10 mouse cellular contexts compared by ENCODE assay signal in genomic region chr14:120804183-120804848, GRCm38 (mm10).
DNase-seq lines count a peak whose midpoint lies in the region; ATAC-seq lines count a peak whose summit lies in the region.
"Had no signal": no experiment of that assay in that cellular context is flagged by ENCODE, and none has a peak within 500 bp of the region (broad histone marks: within the 10 kb centered on the region; RNA-seq: fewer than 3 reads in every experiment).

No protein-coding gene starts in this region.

- H3K4me1 ChIP-seq in liver, embryonic 12.5 days: no peaks in the 10 kb centered on the region
- H3K4me1 ChIP-seq in liver, embryonic 11.5 days (replicated peaks; ENCODE audit: control insufficient read depth, insufficient read depth, low read length): peaks cover 2% of the 10 kb centered on the region; the same call in 1 of the 2 replicates
- peaks cover 35% of the 10 kb centered on the region for H3K4me1 ChIP-seq in embryonic facial prominence, embryonic 10.5 days
- H3K4me1 ChIP-seq in hindbrain, embryonic 10.5 days (replicated peaks): peaks cover 19% of the 10 kb centered on the region
- H3K4me1 ChIP-seq in midbrain, embryonic 16.5 days (ENCODE audit: control insufficient read depth, insufficient read depth, low read length): peaks cover 17% of the 10 kb centered on the region

- H3K4me3 ChIP-seq in liver, embryonic 12.5 days: no peak overlapping the region
- no peak overlapping the region for H3K4me3 ChIP-seq in liver, embryonic 11.5 days (ENCODE audit: low read depth, low read length)
- peak overlapping the region; percentile 36 for H3K4me3 ChIP-seq in embryonic facial prominence, embryonic 10.5 days
- H3K4me3 ChIP-seq in hindbrain, embryonic 10.5 days: peak overlapping the region; percentile 41
- peak overlapping the region; percentile 20; the same call in 1 of the 2 replicates for H3K4me3 ChIP-seq in midbrain, embryonic 16.5 days (ENCODE audit: low read depth, low read length)

- peak overlapping the region; percentile 16; the same call in 1 of the 2 replicates for H3K4me2 ChIP-seq in liver, embryonic 12.5 days
- H3K4me2 ChIP-seq in liver, embryonic 11.5 days: no peak overlapping the region; the same call in 1 of the 2 replicates
- peak overlapping the region; percentile 44 for H3K4me2 ChIP-seq in midbrain, embryonic 16.5 days (ENCODE audit: low read length)

- no peaks in the 10 kb centered on the region for H3K36me3 ChIP-seq in liver, embryonic 12.5 days
- H3K36me3 ChIP-seq in liver, embryonic 11.5 days (ENCODE audit: control insufficient read depth, insufficient read depth, low read length): no peaks in the 10 kb centered on the region
- no peaks in the 10 kb centered on the region for H3K36me3 ChIP-seq in embryonic facial prominence, embryonic 10.5 days (replicated peaks)
- H3K36me3 ChIP-seq in hindbrain, embryonic 10.5 days: no peaks in the 10 kb centered on the region
- no peaks in the 10 kb centered on the region for H3K36me3 ChIP-seq in midbrain, embryonic 16.5 days (ENCODE audit: control insufficient read depth, insufficient read depth, low read length)

- DNase-seq in liver, embryonic 11.5 days (ENCODE audit: low spot score): no peak
- peak; percentile 18 for DNase-seq in embryonic facial prominence, embryonic 10.5 days (ENCODE audit: low spot score)
- peak; percentile 18 for DNase-seq in hindbrain, embryonic 10.5 days (ENCODE audit: low spot score)
- no peak for DNase-seq in right cerebral cortex, postnatal 36 days (ENCODE audit: low spot score in 2 of 2)
- no peak for DNase-seq in right cerebral cortex, postnatal 14 days
- DNase-seq in frontal cortex, postnatal 36 days (ENCODE audit: low spot score in 2 of 2): no peak
- DNase-seq: thymus, postnatal 14 days had no signal

- H3K27me3 ChIP-seq in liver, embryonic 12.5 days (replicated peaks): peaks cover 6% of the 10 kb centered on the region; the same call in 1 of the 2 replicates
- no peaks in the 10 kb centered on the region for H3K27me3 ChIP-seq in liver, embryonic 11.5 days (replicated peaks; ENCODE audit: control insufficient read depth, insufficient read depth, low read length)
- H3K27me3 ChIP-seq in embryonic facial prominence, embryonic 10.5 days (replicated peaks; ENCODE audit: low read depth, poor library complexity, severe bottlenecking): peaks cover 12% of the 10 kb centered on the region
- H3K27me3 ChIP-seq in hindbrain, embryonic 10.5 days (ENCODE audit: insufficient read depth, poor library complexity, severe bottlenecking): no peaks in the 10 kb centered on the region
- no peaks in the 10 kb centered on the region for H3K27me3 ChIP-seq in midbrain, embryonic 16.5 days (ENCODE audit: control insufficient read depth, insufficient read depth, low read depth, low read length)

- no peak overlapping the region for H3K27ac ChIP-seq in liver, embryonic 12.5 days
- H3K27ac ChIP-seq in liver, embryonic 11.5 days (ENCODE audit: low read depth, low read length): no peak overlapping the region
- peak overlapping the region; percentile 19 for H3K27ac ChIP-seq in embryonic facial prominence, embryonic 10.5 days (replicated peaks)
- H3K27ac ChIP-seq in hindbrain, embryonic 10.5 days: peak overlapping the region; percentile 75
- H3K27ac ChIP-seq in midbrain, embryonic 16.5 days (ENCODE audit: low read length): no peak overlapping the region

- WGBS in liver, embryonic 12.5 days (ENCODE audit: insufficient replicate concordance): 18% methylated on average over 7 of the region's 7 CpGs
- WGBS in liver, embryonic 11.5 days: 25% methylated on average over 7 of the region's 7 CpGs
- WGBS in embryonic facial prominence, embryonic 10.5 days: 15% methylated on average over 7 of the region's 7 CpGs
- WGBS in hindbrain, embryonic 10.5 days: 16% methylated on average over 7 of the region's 7 CpGs
- WGBS in midbrain, embryonic 16.5 days: 3% methylated on average over 7 of the region's 7 CpGs

- ATAC-seq in liver, embryonic 12.5 days: no peak
- no peak for ATAC-seq in liver, embryonic 11.5 days (replicated peaks; ENCODE audit: low FRiP score)
- peak; percentile 50; the same call in 1 of the 2 replicates for ATAC-seq in midbrain, embryonic 16.5 days
- ATAC-seq: intestine, postnatal 0 days had no signal

- H3K9me3 ChIP-seq in liver, embryonic 12.5 days (replicated peaks): no peaks in the 10 kb centered on the region
- H3K9me3 ChIP-seq in liver, embryonic 11.5 days (ENCODE audit: control insufficient read depth, low read length): no peaks in the 10 kb centered on the region
- H3K9me3 ChIP-seq in embryonic facial prominence, embryonic 10.5 days: no peaks in the 10 kb centered on the region; the same call in 1 of the 2 replicates
- H3K9me3 ChIP-seq in hindbrain, embryonic 10.5 days: 0 out of 2 replicates have a peak, but pooled peaks cover 9% of the 10 kb centered on the region
- H3K9me3 ChIP-seq in midbrain, embryonic 16.5 days (replicated peaks; ENCODE audit: control insufficient read depth, low read length, poor library complexity, severe bottlenecking): no peaks in the 10 kb centered on the region

- no peak overlapping the region for H3K9ac ChIP-seq in liver, embryonic 12.5 days
- H3K9ac ChIP-seq in liver, embryonic 11.5 days (ENCODE audit: low read depth, low read length): no peak overlapping the region
- no peak overlapping the region for H3K9ac ChIP-seq in midbrain, embryonic 16.5 days (ENCODE audit: low read depth, low read length)

Comparison
In these comparisons a context has a peak if more than half of its experiments do, and no peak if none do; other contexts are left out.
1. H3K27ac ChIP-seq: peak in embryonic facial prominence, embryonic 10.5 days (single experiment) and hindbrain, embryonic 10.5 days (single experiment); none in liver, embryonic 12.5 days (single experiment), liver, embryonic 11.5 days (single experiment) and midbrain, embryonic 16.5 days (single experiment).
2. H3K4me3 ChIP-seq: peak in embryonic facial prominence, embryonic 10.5 days (single experiment), hindbrain, embryonic 10.5 days (single experiment) and midbrain, embryonic 16.5 days (single experiment); none in liver, embryonic 12.5 days (single experiment) and liver, embryonic 11.5 days (single experiment).
3. DNase-seq: peak in embryonic facial prominence, embryonic 10.5 days (single experiment) and hindbrain, embryonic 10.5 days (single experiment); none in liver, embryonic 11.5 days (single experiment), right cerebral cortex, postnatal 36 days (0 of 2), right cerebral cortex, postnatal 14 days (single experiment) and frontal cortex, postnatal 36 days (0 of 2).